Comparison of ENCODE assay signal across 8 mouse cellular contexts in genomic region chr1:167914982-167915561, GRCm38 (mm10).
DNase-seq lines count a peak whose midpoint lies in the region; ATAC-seq lines count a peak whose summit lies in the region.
"Had no signal": no experiment of that assay in that cellular context is flagged by ENCODE, and none has a peak within 500 bp of the region (broad histone marks: within the 10 kb centered on the region; RNA-seq: fewer than 3 reads in every experiment).

No protein-coding gene starts in this region.

- H3K9me3 ChIP-seq in intestine, embryonic 16.5 days (ENCODE audit: control insufficient read depth, low read length), result no peaks in the 10 kb centered on the region
- H3K9me3 ChIP-seq: liver, embryonic 15.5 days had no signal

- no peak overlapping the region for H3K27ac ChIP-seq in intestine, embryonic 16.5 days (ENCODE audit: low read length)
- H3K27ac ChIP-seq: liver, embryonic 15.5 days had no signal

- no peak overlapping the region for H3K4me3 ChIP-seq in intestine, embryonic 16.5 days (ENCODE audit: low read length)
- H3K4me3 ChIP-seq: liver, embryonic 15.5 days had no signal

- H3K36me3 ChIP-seq in intestine, embryonic 16.5 days (ENCODE audit: control insufficient read depth, insufficient read depth, low read length), result no peaks in the 10 kb centered on the region
- H3K36me3 ChIP-seq: liver, embryonic 15.5 days had no signal

- intact Hi-C loops in left cerebral cortex, postnatal 10 days (cut with DNase I), result loop anchor here (5.0 to 10.0 kb wide), 2 partner anchors 270 to 503 kb away; no protein-coding TSS in a partner anchor

- H3K4me2 ChIP-seq in intestine, embryonic 16.5 days (ENCODE audit: low read depth, low read length), result no peak overlapping the region
- H3K4me2 ChIP-seq: liver, embryonic 15.5 days had no signal

- H3K4me1 ChIP-seq in intestine, embryonic 16.5 days (ENCODE audit: control insufficient read depth, insufficient read depth, low read length), result no peaks in the 10 kb centered on the region
- H3K4me1 ChIP-seq: liver, embryonic 15.5 days had no signal

- WGBS in intestine, embryonic 16.5 days, result 28% methylated on average over 7 of the region's 7 CpGs

- no peaks in the 10 kb centered on the region for H3K27me3 ChIP-seq in intestine, embryonic 16.5 days (replicated peaks; ENCODE audit: control insufficient read depth, insufficient read depth, low read length)
- H3K27me3 ChIP-seq: liver, embryonic 15.5 days had no signal

- peak; percentile 88 for DNase-seq in adrenal gland, postnatal 10 days
- peak; percentile 84 to 91 for DNase-seq in cerebellum, postnatal 4 days (ENCODE audit: low spot score in 2 of 2)
- DNase-seq in gastrocnemius, adult 18-20 months (ENCODE audit: low spot score), result peak; percentile 66
- DNase-seq in left cerebral cortex, postnatal 10 days (ENCODE audit: extremely low spot score in 1 of 2, low spot score in 2 of 2), result peak; percentile 74 to 83
- peak; percentile 89 for DNase-seq in mesoderm, embryonic 11.5 days (ENCODE audit: low read depth, low spot score)
- DNase-seq in right cerebral cortex, postnatal 4 days, result peak; percentile 95

- H3K9ac ChIP-seq in intestine, embryonic 16.5 days (ENCODE audit: low read depth, low read length), result no peak overlapping the region
- H3K9ac ChIP-seq: liver, embryonic 15.5 days had no signal

- ATAC-seq in intestine, embryonic 16.5 days, result peak; percentile 36; the same call in 1 of the 2 replicates
